Mouse (Mus musculus) cerebellum, adult (tissue): Measurements from ENCODE around the gene Trappc2l.
"Not testable (repeated sequence)": the region's sequence is repeated elsewhere in the genome, so short reads cannot be mapped to it uniquely, and the experiment has no call there.

Experiments
- ATAC-seq: cut with Nextera tagmentation; 2 replicates; pipeline ENCODE4 v1.9.2; 2017; ENCODE audit warnings: mild to moderate bottlenecking, moderate library complexity, mixed read lengths; ENCODE audit not compliant: insufficient number of reproducible peaks, low FRiP score, low TSS enrichment

Gene Trappc2l

DNA sequence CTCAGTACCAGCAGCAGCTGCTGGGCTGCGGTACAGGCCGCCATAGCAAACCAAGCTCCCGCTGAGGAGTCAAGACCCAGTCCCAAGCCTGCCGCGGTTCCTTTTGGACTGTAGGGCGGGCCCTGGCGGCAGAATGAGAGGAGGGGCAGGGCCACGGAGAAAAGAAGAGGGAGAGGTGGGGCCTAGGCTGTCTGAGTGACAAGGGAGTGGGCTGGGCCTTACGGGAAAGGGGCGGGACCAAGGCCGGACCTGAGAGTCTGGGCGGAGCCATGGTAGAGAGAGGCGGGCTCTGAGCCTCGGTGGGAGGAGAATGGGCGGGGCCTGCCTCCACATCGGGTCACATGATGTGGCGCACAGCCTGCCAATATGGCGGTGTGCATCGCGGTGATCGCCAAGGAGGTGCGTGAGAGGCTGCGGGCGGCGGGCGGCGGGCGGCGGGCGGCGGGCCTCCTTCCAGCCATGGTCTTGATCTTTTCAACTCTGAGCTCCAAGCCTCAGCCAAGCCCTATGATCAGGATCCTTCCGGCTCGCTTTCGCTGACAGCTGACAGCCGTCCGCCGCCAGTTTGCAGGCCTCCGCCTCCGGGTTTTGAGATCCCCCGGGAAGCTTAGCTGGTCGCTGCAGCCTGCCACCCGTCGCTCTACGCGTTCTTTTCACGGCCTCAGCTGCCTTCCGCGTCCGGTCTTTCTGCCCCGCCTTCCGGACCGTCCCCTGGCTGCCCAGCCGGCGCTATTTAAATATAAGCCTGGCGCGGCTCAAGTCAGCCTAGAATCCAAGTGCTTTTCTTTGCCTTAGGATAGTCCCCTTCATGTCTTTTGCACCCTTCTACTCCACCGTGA lies at the start of gene Trappc2l, which contains the start of gene Galns:
Gene Trappc2l, plus strand, starts transcription at position 346 of the 839 bp plus-strand sequence.
Gene Galns, minus strand, starts transcription at position 169 of the 839 bp plus-strand sequence.
- peak; percentile 86 for ATAC-seq

DNA sequence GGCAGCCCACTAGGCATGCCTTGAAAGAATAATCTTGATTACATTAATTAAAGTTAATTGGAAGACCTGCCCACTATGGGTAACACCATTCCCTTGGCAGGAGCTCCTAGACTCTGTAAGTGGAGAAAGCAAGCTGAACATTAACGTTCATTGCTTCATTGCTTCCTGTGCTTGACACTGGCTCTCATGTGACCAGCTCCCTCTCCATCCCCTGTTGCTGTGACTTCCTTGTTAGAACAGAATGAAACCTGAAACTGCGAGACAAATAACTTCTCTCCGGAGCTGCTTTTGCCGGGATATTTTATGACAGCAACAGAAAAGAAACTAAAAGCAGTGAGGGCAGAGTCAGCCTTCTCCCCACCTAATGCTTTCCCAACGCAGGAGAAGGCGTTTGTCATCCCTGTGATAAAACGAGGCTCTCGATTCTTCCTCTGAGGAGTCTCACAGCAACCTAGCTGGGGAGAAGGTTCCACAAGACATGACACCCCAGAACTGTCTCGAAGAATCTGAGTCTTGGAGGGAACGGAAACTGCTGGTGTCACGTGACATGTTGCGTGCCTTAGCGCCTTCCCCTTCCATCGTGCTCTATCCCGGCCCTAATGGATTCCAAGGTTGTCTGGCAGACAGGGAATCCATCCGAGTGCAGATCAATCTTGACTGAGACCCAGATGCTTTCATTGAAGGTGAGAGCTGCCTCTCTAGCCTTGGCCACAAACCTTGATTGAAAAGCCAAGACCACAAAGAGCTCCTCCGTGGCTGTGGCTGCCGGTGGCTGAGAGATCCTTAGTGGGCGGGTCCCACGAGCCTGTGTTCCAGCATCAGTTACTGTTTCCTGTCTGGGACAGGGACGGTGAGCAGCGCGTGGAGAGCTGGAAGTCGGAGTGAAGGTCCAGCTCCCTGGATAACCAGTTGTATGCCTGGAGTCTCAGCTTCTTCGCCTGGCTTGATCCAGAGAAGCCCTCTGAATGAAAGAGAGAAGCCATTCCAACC lies 46.8 kb upstream of the Trappc2l start:
- no peak for ATAC-seq

- no peak for ATAC-seq
These were observed 44.7 kb upstream of the Trappc2l start for GRCm38 (mm10) chr8:122566766-122567165.

DNA sequence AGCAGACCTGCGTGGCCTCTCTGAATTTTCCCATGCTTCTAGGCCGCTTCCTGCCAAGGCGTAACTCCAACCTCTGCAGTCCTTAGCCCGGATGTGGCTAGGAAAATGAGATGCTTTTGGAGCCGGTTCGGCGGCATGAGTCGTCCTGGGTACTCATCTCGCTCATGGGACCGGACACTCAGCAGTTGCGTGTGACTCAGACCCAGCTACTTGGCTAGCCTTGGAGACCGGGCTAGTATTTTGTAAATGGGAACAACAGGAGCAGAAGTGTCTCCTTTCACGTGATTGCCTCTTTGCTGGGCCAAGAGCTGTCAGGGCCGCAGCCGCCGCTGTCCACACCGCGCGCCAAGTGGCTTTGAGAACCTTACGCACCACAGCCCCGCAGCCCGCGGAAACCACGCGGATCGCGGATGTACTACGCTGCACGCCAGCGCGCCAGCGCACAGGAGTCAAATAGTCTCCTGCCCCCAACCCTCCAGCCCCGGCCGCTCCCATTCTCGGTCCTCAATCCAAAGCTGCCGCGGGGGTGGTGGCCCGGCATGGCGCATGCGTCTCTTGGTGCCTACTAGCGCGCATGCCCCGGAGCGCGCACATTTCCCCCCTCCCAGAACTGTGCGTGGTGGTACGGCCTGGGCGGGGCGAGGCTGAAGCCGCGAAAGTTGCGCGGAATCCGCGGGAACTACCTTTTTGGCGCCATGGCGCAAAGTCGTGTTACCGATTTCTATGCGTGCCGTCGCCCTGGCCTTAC lies 43.9 kb upstream of the Trappc2l start, which contains the start of gene Cdt1:
Gene Cdt1, plus strand, starts transcription at position 655 of the 748 bp plus-strand sequence.
- ATAC-seq: peak; percentile 88

DNA sequence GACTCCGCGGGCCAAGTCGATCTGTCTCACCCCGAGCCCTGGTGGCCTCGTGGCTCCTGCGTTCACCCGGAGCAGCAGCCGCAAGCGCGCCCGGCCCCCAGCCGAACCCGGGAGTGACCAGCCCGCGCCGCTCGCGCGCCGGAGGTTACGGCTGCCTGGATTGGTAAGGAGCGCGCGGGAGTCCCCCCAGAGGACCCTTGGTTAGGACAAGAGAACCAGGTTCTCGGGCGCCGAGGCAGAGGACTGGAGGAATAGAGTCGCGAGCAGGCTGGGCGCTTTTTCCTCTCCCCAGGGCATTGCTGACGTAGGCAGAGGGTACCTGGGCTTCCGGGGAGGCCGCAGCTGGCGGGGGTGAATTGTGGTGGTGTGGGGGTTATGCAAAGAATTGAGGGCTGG lies 43.3 kb upstream of the Trappc2l start:
- ATAC-seq: 0 out of 2 replicates have a peak, but pooled peaks have one; percentile 26

DNA sequence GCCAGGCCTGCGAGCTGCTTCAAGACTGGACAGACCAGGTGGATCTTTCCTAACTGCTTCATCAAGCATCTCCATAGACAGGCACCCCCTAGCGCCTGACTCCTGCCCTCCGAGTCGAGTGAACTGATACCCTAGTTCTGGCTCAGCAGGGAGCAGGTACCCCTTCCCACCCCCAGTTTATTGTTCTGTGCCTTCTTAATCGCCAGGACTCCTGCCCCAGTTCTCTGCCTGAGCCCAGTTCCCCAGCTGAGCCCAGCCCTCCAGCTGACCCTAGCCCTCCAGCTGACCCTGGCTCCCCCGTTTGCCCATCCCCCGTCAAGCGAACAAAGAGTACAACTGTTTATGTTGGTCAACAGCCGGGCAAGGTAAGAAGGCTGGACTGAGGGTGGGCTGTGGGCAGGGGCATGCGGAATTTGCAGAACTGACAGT lies 42.5 kb upstream of the Trappc2l start:
- no peak for ATAC-seq

GRCm38 (mm10) chr8:122569329-122569728 lies 42.1 kb upstream of the Trappc2l start:
- no peak for ATAC-seq

DNA sequence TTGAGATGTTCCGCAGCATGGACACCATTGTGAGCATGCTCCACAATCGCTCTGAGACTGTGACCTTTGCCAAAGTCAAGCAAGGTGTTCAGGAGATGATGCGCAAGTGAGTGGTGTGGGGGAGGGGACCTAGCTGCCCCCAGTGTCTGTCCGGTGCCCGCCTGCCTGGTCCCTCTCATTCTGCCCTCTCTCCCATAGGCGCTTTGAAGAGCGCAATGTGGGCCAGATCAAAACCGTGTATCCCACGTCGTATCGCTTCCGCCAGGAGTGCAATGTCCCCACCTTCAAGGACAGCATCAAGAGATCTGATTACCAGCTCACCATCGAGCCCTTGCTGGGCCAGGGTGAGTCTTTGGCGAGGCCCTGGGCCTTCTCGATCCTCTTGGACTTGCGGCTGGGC lies 41.4 kb upstream of the Trappc2l start:
- no peak for ATAC-seq

DNA sequence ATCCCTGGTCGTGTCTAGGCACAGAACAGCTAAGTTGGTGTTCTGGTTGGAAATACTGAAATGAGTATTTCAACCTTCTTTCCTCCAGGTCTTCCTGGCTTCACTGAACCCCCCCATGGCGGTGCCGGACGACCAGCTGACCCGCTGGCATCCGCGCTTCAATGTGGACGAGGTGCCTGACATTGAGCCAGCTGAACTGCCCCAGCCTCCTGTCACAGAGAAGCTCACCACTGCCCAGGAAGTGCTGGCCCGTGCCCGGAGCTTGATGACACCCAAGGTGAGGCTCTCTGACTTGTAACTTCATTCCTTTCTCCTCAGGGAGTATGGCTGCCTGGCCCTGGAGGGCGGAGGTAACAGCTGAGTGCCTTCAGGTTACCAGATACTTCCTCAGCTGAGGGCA lies 40.3 kb upstream of the Trappc2l start:
- no peak for ATAC-seq

DNA sequence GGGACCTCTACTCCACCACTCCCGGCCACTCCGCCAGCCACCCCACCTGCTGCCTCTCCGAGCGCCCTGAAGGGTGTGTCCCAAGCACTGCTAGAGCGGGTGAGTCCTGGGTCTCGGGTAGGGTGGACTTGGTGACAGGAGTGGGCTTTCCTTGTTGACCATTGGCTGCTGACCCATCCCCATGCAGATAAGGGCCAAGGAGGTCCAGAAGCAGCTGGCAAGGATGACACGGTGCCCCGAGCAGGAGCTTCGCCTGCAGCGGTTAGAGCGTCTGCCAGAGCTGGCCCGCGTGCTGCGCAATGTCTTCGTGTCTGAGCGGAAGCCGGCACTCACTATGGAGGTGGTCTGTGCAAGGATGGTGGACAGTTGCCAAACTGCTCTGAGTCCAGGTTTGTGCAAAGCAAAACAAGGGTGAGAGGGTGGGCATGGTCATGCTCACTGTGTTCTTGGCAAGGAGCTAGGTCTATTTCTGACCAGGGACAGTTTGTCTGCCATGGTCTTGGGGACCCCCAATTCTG lies 39.6 kb upstream of the Trappc2l start:
- no peak for ATAC-seq

DNA sequence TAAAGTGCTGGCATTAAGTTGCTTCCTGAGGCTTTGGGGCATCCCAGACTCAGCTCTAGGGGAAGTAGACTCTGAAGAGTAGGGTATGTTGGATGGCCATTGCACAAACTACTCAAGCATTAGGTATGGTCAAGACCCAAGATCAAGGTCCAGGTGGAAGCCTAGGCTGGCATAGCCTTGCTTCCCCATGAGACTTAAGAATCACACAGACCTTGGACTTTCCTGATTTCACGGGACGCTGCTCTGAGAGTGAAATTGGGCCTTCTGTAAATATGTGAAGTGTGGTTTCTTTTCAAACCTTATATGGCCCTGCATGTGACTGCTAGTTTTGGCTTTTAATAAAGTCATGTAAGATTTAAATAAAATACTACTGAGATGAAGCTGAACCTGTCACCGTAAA lies 38.7 kb upstream of the Trappc2l start:
- no peak for ATAC-seq

- not testable (repeated sequence) for ATAC-seq
These were observed 38.3 kb upstream of the Trappc2l start for GRCm38 (mm10) chr8:122573176-122573575.

DNA sequence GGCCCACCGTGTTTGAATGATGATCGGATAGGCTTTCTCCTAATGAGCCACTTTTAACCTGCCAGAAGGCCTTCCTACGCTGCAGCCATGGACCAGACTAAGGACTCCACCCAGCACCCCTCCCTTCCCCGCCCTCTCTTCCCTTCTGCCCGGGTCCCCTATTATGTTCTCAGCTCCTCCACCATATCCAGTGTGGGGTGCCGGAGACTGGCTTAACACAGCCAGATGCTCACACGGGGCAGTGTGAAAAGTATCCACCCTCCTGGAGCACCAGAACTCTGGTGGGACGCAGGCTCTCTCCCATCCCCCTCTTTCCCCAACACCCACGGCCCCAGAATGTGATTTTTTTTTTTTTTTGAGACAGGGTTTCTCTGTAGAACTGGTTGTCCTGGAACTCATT lies 37.9 kb upstream of the Trappc2l start:
- no peak for ATAC-seq

GRCm38 (mm10) chr8:122574264-122574663 lies 37.2 kb upstream of the Trappc2l start:
- ATAC-seq: no peak

- ATAC-seq: no peak
These were observed 36.7 kb upstream of the Trappc2l start for GRCm38 (mm10) chr8:122574667-122575251.

DNA sequence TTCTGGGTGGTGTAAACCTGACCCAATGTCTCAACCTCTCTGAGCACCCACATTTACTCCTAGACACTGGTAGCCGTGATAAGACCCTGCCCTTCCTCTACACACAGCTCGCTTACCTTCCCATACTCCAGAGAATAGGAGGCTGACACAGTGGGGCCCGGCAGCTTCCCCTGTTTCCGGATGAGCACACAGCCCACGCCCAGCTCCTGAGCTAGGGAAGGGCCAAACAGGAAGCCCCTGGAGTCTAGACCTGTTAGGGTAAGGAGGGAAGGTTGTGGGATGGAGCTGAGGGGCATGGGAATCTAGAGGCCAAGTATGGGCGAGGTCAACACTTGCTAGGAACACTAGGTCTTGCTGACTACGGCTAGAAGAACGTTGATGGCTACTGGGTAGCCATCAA lies 36.2 kb upstream of the Trappc2l start:
- no peak for ATAC-seq

DNA sequence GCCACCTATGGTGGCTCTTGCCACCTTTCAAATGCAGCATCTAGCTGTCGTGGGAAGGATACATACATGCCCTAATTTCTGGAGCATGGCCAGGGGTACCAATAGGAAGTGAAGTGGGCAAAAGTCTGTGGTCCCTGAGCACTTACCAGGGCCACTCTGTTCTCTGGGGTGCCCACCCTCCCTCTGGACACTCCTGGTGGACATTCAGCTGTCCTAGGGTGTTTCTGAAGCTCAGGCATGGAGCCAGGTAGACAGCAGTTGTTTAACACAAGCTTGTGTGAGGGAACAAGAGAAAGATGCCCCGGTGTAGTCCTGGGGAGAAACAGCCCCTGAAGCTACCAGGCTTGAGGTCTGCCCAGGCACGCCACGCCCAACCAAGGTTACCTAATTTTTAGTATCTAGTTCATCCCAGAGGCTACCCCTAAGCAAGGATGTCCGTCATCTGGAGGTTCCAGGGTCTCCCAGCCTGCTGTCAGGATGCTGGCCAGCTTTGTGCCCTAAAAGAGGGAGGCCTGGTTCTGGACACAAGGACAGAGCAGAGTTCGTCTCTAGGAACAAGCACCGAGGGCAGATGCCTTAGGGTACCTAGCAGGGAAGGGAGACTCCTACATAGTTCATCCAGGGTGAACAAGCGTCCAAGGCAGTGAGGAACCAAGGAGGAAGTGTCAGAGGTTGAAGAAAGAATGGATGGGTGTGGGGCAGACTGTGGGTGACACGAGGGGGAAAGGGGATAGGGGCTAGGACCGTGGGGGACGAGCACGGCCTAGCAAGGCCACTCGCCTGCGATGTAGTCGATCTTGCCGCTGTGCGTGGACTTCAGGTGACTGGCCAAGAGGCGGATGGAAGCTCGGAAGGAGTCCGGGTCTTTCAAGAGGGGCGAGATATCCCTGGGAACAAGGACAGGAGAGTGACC lies 35.4 kb upstream of the Trappc2l start:
- ATAC-seq: no peak

- ATAC-seq: peak; percentile 86
These were observed 34.8 kb upstream of the Trappc2l start, which contains the start of gene Aprt for GRCm38 (mm10) chr8:122576648-122577022. Aprt (minus strand) TSS chr8:122576909.
